Mouse (Mus musculus) embryonic stem cell, embryonic (primary cell): Measurements from ENCODE around the gene Slc17a5.

Source experiments
- CTCF ChIA-PET, 4 experiments: fragments of 300-600 bp in 2 of 4; fragments of 350-600 bp in 2 of 4; sonication (Branson Sonifier 250); formaldehyde crosslinking; loops; one replicate each; lab custom pipeline; 2022; ENCODE audit warnings: inconsistent platforms in 2 of 4; lab: Charles Lee
- POLR2A ChIA-PET, 4 experiments: fragments of 300-600 bp in 2 of 4; fragments of 350-600 bp in 2 of 4; sonication (Branson Sonifier 250); formaldehyde crosslinking; loops; one replicate each; lab custom pipeline; 2022; ENCODE audit warnings: antibody characterized with exemption in 4 of 4, inconsistent platforms in 1 of 4; lab: Charles Lee

The Slc17a5 gene

GRCm38 (mm10) chr9:78513776-78514500 is 73.9 kb downstream of the Slc17a5 start:
- ChIA-PET CTCF (interaction anchor here in 1 of 4 experiments (0.5 to 1.3 kb wide), 2 partner anchors 14 to 43 kb away, joined by 3 read pairs; no protein-coding TSS in a partner anchor), POLR2A (interaction anchor here in 3 of 4 experiments (0.7 to 37.5 kb wide), 11 partner anchors 9 to 64 kb away, joined by 3 to 1125 read pairs (median 13); no protein-coding TSS in a partner anchor)

DNA sequence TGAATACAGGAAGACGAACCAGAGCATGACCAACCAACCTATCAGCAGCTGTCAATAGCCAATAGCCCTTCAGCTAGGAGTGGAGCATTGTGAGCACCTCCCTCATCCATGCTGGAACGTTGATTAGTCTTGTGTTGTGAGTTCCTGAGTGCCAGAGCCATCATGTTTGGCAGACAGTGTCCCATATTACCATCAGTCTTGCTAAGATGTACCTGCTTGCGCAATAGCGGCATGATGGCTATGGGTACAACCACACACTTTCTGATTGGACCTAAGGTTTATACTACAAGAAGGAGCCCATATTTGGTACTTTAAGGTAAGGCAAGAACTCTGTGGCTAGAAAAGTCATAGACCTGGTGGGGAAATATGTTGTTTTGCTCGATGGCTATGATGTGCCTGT is 76.1 kb downstream of the Slc17a5 start:
- CTCF ChIA-PET, result no interaction called here
- POLR2A ChIA-PET, result interaction anchor here (0.8 to 37.5 kb wide), 11 partner anchors 7 to 36 kb away, joined by 3 to 1125 read pairs (median 11); no protein-coding TSS in a partner anchor

DNA sequence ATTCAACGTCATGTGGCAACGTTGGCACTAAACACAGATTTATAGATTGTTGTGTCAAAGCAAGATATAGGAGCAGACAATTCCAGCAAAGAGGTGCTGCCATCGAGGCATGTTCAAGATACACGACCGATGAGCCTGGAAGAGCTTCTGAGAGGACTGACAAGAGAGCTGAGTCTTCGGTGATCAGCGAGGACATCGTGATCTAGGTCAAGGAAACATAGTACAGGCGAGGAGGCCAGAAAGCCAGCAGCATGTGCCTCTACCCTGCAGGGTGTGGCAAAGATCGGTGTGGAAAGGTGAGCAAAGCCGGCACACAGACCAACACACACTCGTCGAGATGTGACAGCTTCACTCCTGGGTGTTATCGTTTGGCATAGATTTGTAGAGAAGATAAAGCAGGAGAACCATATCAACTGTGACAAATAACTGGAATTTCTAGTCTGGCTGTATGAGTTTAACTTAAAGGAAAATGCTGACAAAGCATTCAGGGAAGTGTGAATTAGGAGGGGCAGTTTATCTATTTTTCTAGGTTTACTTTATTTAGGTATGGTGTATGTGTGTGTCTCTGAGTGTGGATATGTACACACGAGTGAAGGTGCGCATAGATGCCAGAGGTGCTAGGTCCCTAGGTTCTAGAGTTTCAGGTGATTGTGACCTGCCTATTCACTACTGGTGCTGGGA is 79.6 kb downstream of the Slc17a5 start:
- POLR2A ChIA-PET, result interaction anchor here in 3 of 4 experiments (0.6 to 37.5 kb wide), 17 partner anchors 10 to 656 kb away, joined by 3 to 1125 read pairs (median 4); partner anchors contain the start of gene Eef1a1 (in 1 of the 3)
- CTCF ChIA-PET, result interaction anchor here in 3 of 4 experiments (0.5 to 1.1 kb wide), 3 partner anchors 19 to 40 kb away, joined by 3 to 4 read pairs (median 3); no protein-coding TSS in a partner anchor

DNA sequence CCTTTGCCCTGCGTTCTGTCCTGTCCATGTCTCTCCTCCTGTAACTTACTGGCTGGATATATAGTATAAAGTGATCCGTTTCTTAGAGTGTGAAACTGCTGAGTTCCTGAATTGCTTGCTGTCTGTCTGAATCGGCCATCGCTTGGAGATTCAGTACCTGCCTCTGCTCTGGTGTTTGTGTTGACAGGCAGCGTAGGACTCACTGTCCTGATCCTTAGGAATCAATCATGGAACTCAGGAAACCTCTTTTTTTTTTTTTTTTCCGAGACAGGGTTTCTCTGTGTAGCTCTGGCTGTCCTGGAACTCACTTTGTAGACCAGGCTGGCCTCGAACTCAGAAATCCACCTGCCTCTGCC is 81.1 kb downstream of the Slc17a5 start:
- POLR2A ChIA-PET, result interaction anchor here in 3 of 4 experiments (1.2 to 37.5 kb wide), 9 partner anchors 11 to 30 kb away, joined by 6 to 1125 read pairs (median 133); partner anchors contain the start of gene Eef1a1 (in 1 of the 3)
- CTCF ChIA-PET, result no interaction called here

- CTCF ChIA-PET, result interaction anchor here in 1 of 4 experiments (1.0 kb wide), 1 partner anchor 10 kb away, joined by 3 read pairs; no protein-coding TSS in a partner anchor
Measured at GRCm38 (mm10) chr9:78506002-78506721, 81.7 kb downstream of the Slc17a5 start.

GRCm38 (mm10) chr9:78505223-78505622 is 82.6 kb downstream of the Slc17a5 start:
- CTCF ChIA-PET, result interaction anchor here in 3 of 4 experiments (0.6 to 2.1 kb wide), 4 partner anchors 22 to 161 kb away, joined by 3 to 7 read pairs (median 5); no protein-coding TSS in a partner anchor
- POLR2A ChIA-PET, result interaction anchor here (0.6 to 37.5 kb wide), 46 partner anchors 8 to 725 kb away, joined by 3 to 1125 read pairs (median 12); partner anchors contain the start of genes Dppa5a (in 2 of the 4), Eef1a1 (in 2 of the 4), Cgas (in 1 of the 4) and Ooep (in 1 of the 4)

More at GRCm38 (mm10) chr9:78506002-78506721, 81.7 kb downstream of the Slc17a5 start:
- POLR2A ChIA-PET, result interaction anchor here (0.8 to 37.5 kb wide), 23 partner anchors 10 to 330 kb away, joined by 3 to 1125 read pairs (median 20); partner anchors contain the start of genes Eef1a1 (in 2 of the 4), Cgas (in 1 of the 4), Dppa5a (in 1 of the 4) and Ooep (in 1 of the 4)

GRCm38 (mm10) chr9:78504679-78505078 is 83.2 kb downstream of the Slc17a5 start:
- CTCF ChIA-PET, result interaction anchor here in 3 of 4 experiments (0.6 to 2.1 kb wide), 7 partner anchors 12 to 161 kb away, joined by 3 to 11 read pairs (median 6); no protein-coding TSS in a partner anchor
- POLR2A ChIA-PET, result interaction anchor here (0.6 to 37.5 kb wide), 54 partner anchors 8 to 754 kb away, joined by 3 to 1125 read pairs (median 10); partner anchors contain the start of genes Eef1a1 (in 3 of the 4), Dppa5a (in 2 of the 4), Cgas (in 1 of the 4) and Gm17324 (in 1 of the 4)

DNA sequence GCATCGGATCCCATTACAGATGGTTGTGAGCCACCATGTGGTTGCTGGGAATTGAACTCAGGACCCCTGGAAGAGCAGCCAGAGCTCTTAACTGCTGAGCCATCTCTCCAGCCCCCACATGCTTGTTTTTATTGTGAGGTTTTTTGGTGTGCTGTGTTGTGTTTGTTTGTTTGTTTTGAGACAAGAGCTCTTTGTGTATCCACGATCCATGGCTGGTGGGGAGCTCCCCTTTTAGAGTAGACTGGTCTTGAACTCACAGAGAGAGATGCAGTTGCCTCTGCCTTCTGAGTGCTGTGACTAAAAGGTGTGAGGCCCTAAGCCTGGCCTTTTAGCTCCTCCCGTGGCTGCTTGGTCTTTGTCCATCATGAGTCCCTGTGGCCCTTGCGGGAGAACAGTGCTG is 83.7 kb downstream of the Slc17a5 start:
- ChIA-PET POLR2A (interaction anchor here (0.6 to 37.5 kb wide), 56 partner anchors 8 to 753 kb away, joined by 3 to 1125 read pairs (median 8); partner anchors contain the start of genes Eef1a1 (in 3 of the 4), Dppa5a (in 2 of the 4), Gm17324 (in 2 of the 4) and Mto1 (in 2 of the 4)), CTCF (interaction anchor here (0.6 to 2.1 kb wide), 7 partner anchors 10 to 336 kb away, joined by 3 to 11 read pairs (median 6); no protein-coding TSS in a partner anchor)

GRCm38 (mm10) chr9:78503223-78504079 is 84.4 kb downstream of the Slc17a5 start:
- CTCF ChIA-PET, result interaction anchor here (0.6 to 2.1 kb wide), 8 partner anchors 9 to 335 kb away, joined by 3 to 11 read pairs (median 4); no protein-coding TSS in a partner anchor

DNA sequence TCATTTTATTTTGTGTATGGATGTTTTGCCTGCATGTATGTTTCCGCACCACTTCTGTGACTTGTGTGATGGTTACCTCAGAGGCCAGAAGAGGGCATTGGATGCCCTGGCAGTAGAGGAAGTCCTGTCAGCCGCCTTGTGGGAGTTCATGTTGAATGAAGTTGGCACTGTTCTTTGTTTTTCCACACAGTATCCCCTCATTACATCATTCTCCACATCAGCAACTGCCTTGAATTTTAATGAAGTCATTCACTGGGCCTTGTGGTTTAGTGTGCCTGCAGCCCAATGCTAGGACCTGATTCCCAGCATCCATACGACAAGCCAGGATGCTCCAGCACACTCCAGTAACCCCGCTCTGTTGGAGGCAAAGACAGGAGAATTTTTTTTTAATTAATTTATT is 86.6 kb downstream of the Slc17a5 start:
- ChIA-PET POLR2A (interaction anchor here (0.6 to 5.8 kb wide), 11 partner anchors 13 to 127 kb away, joined by 3 to 61 read pairs (median 15); partner anchors contain the start of gene Eef1a1 (in 2 of the 4)), CTCF (no interaction called here)

More at GRCm38 (mm10) chr9:78503223-78504079, 84.4 kb downstream of the Slc17a5 start:
- POLR2A ChIA-PET, result interaction anchor here (0.6 to 37.5 kb wide), 62 partner anchors 9 to 891 kb away, joined by 3 to 1125 read pairs (median 7); partner anchors contain the start of genes Dppa5a (in 3 of the 4), Eef1a1 (in 3 of the 4), Gm17324 (in 2 of the 4) and Mto1 (in 2 of the 4)

DNA sequence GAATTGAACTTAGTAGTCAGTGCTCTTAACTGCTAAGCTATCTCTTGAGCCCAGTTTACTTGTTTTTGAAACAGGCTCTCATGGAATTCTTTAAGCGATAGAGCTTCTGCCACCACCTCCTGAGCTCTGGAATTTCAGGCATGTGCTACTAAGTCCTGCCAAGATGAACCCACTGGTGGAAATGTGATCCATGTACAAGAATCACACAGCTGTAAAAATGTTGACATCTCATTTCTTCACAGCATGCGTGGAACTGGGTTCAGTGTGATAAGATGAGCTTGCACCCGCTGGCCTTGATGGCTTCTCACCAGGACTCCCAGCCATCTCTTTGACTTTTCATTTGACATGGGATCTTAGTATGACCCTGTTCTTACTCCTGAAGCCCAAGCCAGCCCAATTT is 87.5 kb downstream of the Slc17a5 start:
- CTCF ChIA-PET, result no interaction called here
- POLR2A ChIA-PET, result interaction anchor here (0.6 to 5.8 kb wide), 26 partner anchors 9 to 132 kb away, joined by 3 to 61 read pairs (median 4); partner anchors contain the start of genes Eef1a1 (in 2 of the 4) and Dppa5a (in 1 of the 4)

DNA sequence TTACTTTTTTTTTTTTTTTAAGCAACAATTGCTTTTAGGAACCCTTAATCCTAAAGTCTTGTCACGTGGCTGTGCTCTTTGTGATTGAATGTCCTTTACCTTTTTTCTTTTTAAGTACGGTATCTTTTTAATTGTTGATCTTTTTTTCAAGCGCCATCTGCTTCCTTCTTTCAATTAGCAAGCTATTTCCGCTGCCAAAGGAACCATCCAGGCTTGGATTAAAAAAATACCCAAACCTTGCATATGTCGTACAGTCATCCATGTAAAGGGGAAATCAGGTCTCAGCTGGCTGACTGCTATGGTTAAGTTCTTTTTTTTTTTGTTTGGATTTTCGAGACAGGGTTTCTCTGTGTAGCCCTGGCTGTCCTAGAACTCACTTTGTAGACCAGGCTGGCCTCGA is 94.7 kb downstream of the Slc17a5 start:
- CTCF ChIA-PET, result interaction anchor here in 1 of 4 experiments (0.7 kb wide), 1 partner anchor 49 kb away, joined by 3 read pairs; no protein-coding TSS in a partner anchor
- POLR2A ChIA-PET, result interaction anchor here in 3 of 4 experiments (0.6 to 5.8 kb wide), 30 partner anchors 10 to 374 kb away, joined by 3 to 196 read pairs (median 4); partner anchors contain the start of genes Gm17324 (in 1 of the 3) and Mto1 (in 1 of the 3)

- POLR2A ChIA-PET, result interaction anchor here in 3 of 4 experiments (0.6 to 5.8 kb wide), 17 partner anchors 8 to 373 kb away, joined by 3 to 196 read pairs (median 4); partner anchors contain the start of genes Gm17324 (in 1 of the 3) and Mto1 (in 1 of the 3)
Measured at GRCm38 (mm10) chr9:78492254-78492653, 95.6 kb downstream of the Slc17a5 start.

GRCm38 (mm10) chr9:78491169-78491568 is 96.7 kb downstream of the Slc17a5 start:
- POLR2A ChIA-PET, result interaction anchor here (1.0 to 7.4 kb wide), 10 partner anchors 9 to 29 kb away, joined by 3 to 196 read pairs (median 18); no protein-coding TSS in a partner anchor

More at GRCm38 (mm10) chr9:78492254-78492653, 95.6 kb downstream of the Slc17a5 start:
- CTCF ChIA-PET, result interaction anchor here in 1 of 4 experiments (0.5 to 0.9 kb wide), 2 partner anchors 11 to 33 kb away, joined by 3 read pairs; no protein-coding TSS in a partner anchor

GRCm38 (mm10) chr9:78488890-78489420 is 98.9 kb downstream of the Slc17a5 start, which contains the start of gene Eef1a1:
Gene Eef1a1, minus strand, starts transcription at chr9:78489151.
- ChIA-PET CTCF (interaction anchor here in 1 of 4 experiments (1.8 kb wide), 1 partner anchor 59 kb away, joined by 4 read pairs; no protein-coding TSS in a partner anchor), POLR2A (interaction anchor here (0.6 to 27.8 kb wide), 27 partner anchors 8 to 297 kb away, joined by 3 to 1056 read pairs (median 5); partner anchors contain the start of gene Ooep (in 1 of the 4))

More at GRCm38 (mm10) chr9:78491169-78491568, 96.7 kb downstream of the Slc17a5 start:
- CTCF ChIA-PET, result no interaction called here
